Mouse (Mus musculus) adrenal gland, adult (tissue): ENCODE results near the gene Ltbp1.
A peak's percentile ranks its signal among the peaks of the same experiment; 100 is the strongest.

ENCODE experiments used
- DNase-seq, 2 experiments: peaks; one replicate each; pipeline ENCODE4 v3.0.0; 2022 to 2023; ENCODE audit warnings: low spot score in 1 of 2; ENCODE audit not compliant: inconsistent age in 2 of 2

Gene Ltbp1

DNA sequence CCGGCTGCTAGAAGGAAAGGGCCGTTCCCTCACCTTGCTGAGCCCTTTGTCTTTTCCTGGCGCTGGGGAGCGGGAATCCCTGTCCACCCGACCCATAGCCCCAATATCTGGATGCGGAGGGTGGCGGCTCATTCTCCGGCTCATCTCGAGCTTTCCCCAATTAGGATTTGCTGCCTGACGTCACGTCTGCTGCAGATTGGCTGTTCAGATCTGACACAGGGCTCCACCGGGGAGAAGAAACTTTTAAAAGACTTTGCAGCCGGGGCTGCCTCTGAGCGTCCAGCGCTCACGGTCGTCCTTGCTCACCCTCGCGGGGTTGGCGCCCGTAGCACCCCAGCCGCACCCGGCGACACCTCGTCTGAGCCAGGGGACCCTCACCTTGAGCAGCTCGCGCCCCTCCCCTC, at the start of gene Ltbp1:
TSS of gene Ltbp1 (plus strand) at position 288 of the 404 bp plus-strand sequence.
- DNase-seq = peak; percentile 63 to 84

DNA sequence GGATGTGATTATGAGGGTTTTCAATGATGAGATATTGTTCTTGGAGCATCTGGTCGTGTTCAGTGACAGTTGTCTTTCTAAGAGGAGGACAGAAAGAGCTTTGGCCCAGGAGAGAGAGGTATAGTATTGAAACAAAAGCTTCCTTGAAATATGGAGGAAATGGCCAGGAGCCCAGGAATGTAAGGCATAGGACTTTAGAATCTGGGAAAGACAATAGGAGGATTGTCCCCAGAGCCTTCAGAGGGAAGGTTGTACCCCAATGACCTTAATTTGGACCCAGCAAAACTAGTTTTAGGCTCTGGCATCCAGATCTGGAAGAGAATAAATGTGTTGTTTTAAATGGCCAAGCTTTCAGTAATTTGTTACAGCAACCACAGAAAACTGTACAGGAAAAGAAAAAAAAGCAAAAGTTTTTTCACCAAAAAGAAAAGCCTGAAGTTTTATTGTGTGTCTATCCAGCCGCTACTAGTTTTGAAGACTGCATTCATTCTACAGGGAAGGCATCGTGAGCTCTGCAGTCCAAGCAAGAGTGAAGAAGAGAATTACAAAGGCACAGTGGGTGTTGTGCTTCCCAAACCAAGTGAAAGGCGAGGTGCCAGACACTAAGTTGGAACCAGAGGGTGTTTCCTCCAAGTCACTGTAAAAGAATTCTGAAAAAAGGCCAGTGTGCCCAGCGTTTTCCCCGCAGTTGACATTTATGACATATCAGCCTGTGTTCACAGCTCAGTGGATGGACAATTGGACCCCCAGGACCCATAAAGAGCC, 45.7 kb upstream of the Ltbp1 start:
- DNase-seq = no peak

- no peak for DNase-seq
These were observed 42.1 kb upstream of the Ltbp1 start for GRCm38 (mm10) chr17:74963222-74963621.

DNA sequence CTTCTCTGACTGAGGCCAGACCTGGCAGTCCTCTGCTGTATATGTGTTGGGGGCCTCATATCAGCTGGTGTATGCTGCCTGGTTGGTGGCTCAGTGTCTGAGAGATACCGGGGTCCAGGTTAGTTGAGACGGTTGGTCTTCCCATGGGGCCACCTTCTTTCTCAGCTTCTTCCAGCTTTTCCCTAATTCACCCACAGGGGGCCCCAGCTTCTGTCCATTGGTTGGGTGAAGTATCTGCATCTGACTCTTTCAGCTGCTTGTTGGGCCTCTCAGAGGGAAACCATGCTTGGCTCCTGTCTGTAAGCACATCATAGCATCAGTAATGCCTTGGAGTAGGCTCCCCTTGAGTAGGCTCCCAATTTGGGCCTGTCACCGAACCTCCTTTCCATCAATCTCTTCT, 41.5 kb upstream of the Ltbp1 start:
- DNase-seq = no peak

DNA sequence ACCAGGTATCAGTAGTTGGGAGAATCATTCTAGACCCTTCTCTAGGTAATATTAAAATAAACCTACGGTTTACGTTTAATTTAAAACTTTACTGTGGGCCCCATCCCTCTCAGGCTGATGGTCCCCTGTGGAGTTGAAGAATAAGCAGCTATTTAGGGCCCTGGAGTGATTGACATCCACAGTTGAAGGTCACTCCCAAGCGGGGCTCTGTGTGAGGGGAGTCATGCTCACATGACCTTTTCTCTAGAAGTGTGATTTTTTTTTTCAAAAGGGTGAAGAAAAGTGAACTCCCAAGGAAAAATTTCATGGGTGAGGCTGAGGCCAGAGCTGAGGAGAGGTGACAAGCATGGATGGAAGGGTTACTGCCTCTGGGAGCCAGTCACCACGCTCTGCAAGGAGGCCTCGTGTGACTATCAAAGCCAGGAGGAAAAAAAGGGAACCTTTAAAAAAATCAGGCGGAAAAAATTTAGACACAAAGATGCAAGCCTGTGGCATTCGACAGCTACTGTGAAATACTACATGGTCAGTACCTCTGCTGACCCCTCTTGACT, 38.0 kb upstream of the Ltbp1 start:
- no peak for DNase-seq

- DNase-seq = no peak
These were observed 37.1 kb upstream of the Ltbp1 start for GRCm38 (mm10) chr17:74968152-74968712.

- DNase-seq = no peak
These were observed 36.6 kb upstream of the Ltbp1 start for GRCm38 (mm10) chr17:74968738-74969271.

DNA sequence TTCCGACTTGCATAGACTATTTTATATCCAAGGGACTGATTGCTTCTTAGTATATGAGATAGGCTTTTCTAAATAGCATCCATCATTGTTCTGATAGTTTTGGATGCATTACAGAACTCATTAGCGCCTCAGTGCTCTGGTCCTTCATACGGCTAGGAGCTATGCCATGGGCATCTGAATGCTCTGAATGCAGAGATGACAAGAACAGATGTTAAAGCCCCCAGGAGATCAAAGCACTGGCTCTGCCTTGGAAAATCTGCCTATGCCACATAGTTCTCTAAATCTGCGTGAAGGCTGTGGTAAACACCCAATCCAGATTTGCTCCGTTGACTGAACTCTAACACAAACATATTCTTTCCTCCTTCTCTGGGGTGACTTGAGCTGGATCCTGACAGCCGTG, 30.2 kb upstream of the Ltbp1 start:
- DNase-seq = no peak

DNA sequence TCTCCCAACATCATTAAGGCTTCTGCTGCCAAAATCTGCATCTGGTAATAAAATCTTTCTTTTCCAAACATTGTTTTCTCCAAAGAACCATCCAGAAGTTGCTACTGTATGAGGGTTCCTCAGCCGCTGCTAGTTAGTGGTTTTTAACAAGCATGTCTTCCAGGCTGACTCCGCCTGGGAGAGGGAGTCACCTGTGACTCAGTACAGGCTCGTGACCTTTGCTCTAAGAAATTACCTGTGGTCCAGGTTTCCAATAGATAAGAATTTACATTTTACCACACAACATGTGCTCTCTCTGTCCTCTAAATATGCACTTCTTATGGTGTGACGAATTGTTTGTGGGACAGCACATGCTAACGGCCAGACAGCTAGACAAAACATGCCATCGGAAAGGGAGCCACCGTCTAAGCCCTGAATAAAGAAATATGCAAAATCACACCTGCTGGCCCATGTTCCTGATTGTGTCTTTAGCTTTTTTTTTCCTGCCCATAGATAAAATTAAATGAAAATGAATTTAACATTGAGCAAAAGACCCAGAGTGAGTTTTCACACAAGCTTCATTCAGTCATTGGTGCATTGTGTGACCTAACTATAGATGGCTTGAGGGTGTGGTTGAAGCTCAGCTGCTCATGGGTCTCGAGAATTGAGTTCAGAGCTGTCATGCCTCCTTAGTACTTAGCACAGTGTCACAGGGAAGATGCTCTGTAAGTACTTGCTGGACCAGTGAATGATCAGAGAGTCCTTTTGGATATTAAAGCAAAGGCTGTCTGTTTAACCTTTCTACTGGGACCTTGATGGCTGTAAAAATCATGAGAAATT, 29.0 kb upstream of the Ltbp1 start:
- DNase-seq = no peak

DNA sequence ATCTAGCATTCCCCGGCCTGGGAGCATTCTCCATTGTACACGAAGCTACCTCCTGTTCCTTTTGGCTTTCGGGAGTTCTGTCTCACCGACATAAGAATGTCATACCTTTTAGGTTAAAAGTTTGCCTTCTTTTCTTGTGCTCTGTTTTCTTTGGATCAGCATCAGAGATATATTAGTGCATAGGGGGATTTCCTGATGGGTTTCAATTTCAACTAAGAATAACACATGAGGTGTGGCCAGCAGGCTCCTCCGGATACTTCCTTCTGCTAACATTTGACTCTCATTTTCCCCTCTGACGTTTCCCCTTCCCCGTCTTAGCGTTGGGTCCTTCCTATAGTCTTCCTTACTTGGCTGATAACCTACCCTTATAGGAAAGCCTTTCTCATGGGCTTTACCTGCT, 25.6 kb upstream of the Ltbp1 start:
- DNase-seq = no peak

GRCm38 (mm10) chr17:74981703-74982102, 23.7 kb upstream of the Ltbp1 start:
- no peak for DNase-seq

GRCm38 (mm10) chr17:74982880-74983279, 22.5 kb upstream of the Ltbp1 start:
- no peak for DNase-seq

DNA sequence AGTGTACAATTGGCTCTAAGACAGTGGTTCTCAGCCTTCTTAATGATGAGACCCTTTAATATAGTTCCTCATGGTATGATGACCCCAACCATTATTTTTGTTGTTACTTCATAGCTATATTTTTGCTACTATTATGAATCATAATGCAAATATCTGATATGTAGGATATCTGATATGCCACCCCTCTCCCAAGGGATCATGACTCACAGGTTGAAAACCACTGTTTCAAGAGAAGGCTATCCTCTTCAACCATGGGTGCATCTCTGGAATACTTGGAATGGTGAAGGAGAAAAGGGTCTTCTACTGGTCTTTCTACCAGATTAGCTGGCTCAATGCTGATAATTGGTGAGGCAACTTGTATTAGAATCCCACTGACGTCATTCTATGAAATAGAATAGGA, 21.3 kb upstream of the Ltbp1 start:
- DNase-seq = no peak

GRCm38 (mm10) chr17:74984681-74985080, 20.7 kb upstream of the Ltbp1 start:
- no peak for DNase-seq

GRCm38 (mm10) chr17:74987067-74987466, 18.3 kb upstream of the Ltbp1 start:
- DNase-seq = no peak

DNA sequence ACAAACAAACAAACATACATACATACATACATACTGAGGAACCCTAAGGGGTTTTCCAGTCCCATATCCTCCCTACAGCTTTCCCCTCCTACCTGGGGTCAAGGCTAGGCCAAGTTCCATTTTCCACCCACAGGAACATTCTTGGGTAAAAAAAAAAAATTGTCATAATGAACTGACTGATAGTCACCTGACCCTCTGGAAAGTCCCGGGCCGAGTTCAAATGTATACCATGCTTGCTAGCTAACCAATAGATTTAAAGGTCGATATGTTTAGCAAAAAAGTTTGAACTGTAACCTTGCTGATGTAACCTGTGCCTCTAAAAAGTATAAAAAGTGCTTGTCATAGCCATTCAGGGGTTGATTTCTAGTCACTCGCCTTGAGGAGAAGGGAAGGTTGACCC, 15.7 kb upstream of the Ltbp1 start:
- no peak for DNase-seq

GRCm38 (mm10) chr17:74990561-74990960, 14.8 kb upstream of the Ltbp1 start:
- no peak for DNase-seq

GRCm38 (mm10) chr17:74993726-74994581, 11.4 kb upstream of the Ltbp1 start:
- peak in 1 of 2 experiments; percentile 45 for DNase-seq

DNA sequence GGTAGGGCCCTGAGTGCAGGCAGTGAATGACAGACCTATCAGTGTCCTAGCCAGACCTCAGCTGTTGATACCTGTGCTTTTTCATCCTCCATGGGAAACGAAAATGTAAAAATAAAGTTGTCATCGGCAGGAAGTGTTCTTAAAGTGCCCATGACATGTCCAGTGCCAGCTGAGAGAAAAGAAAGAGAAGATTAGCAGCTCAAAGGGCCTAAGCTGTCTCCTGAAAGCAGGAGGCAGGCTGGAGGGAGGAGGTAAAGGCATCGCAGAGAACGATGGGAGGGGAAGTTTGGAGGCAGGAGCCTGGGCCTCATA, 10.8 kb upstream of the Ltbp1 start:
- DNase-seq = no peak

DNA sequence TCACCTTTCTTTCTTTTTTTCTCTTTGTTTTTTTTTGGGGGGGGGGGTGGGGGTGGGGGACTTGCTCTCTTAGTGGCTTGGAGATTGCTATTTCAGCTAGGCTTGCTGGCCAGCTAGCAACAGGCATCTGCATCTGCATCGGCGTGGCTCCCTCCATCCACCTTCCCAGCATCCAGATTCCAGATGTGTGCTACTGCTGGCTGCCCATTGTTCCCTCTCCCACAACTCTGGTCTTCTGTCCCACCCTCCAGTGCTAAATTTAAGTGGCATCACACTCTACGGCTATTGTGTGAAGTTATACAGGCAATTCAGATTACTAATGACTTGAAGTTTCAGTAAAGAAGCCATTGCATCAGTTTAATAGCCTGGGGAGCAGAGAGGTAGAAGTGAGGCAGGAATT, 10.1 kb upstream of the Ltbp1 start:
- no peak for DNase-seq

GRCm38 (mm10) chr17:75000066-75000465, 5.3 kb upstream of the Ltbp1 start:
- no peak for DNase-seq
